Mouse (Mus musculus): ENCODE results near the gene Msrb3. TPM values are rescaled to one million over a fixed set of nuclear protein-coding genes. Genes with fewer than 3 reads are reported as not detected.

Msrb3 gene
- total RNA-seq, 2 experiments from 2014 or later: 0.09 TPM; not detected in 1

GRCm38 (mm10) chr10:120821491-120822358 lies 77.2 kb downstream of the Msrb3 start:
- no peak for ATAC-seq (replicated peaks; ENCODE audit: low FRiP score, poor library complexity, severe bottlenecking)

- no peak for ATAC-seq (replicated peaks; ENCODE audit: low FRiP score, poor library complexity, severe bottlenecking)
Measured at GRCm38 (mm10) chr10:120820781-120821300, 78.1 kb downstream of the Msrb3 start.

GRCm38 (mm10) chr10:120815290-120815689 lies 83.6 kb downstream of the Msrb3 start:
- ATAC-seq (replicated peaks; ENCODE audit: low FRiP score, poor library complexity, severe bottlenecking): no peak

- no peak for ATAC-seq (replicated peaks; ENCODE audit: low FRiP score, poor library complexity, severe bottlenecking)
Measured at GRCm38 (mm10) chr10:120811796-120812443, 87.0 kb downstream of the Msrb3 start.

GRCm38 (mm10) chr10:120810832-120811571 lies 87.9 kb downstream of the Msrb3 start:
- ATAC-seq (replicated peaks; ENCODE audit: low FRiP score, poor library complexity, severe bottlenecking): no peak

GRCm38 (mm10) chr10:120810053-120810696 lies 88.7 kb downstream of the Msrb3 start:
- no peak for ATAC-seq (replicated peaks; ENCODE audit: low FRiP score, poor library complexity, severe bottlenecking)

- no peak for ATAC-seq (replicated peaks; ENCODE audit: low FRiP score, poor library complexity, severe bottlenecking)
Measured at GRCm38 (mm10) chr10:120808167-120808566, 90.7 kb downstream of the Msrb3 start.

GRCm38 (mm10) chr10:120801127-120801526 lies 97.8 kb downstream of the Msrb3 start:
- no peak for ATAC-seq (replicated peaks; ENCODE audit: low FRiP score, poor library complexity, severe bottlenecking)

GRCm38 (mm10) chr10:120799479-120799878 lies 99.4 kb downstream of the Msrb3 start:
- ATAC-seq (replicated peaks; ENCODE audit: low FRiP score, poor library complexity, severe bottlenecking): no peak

- no peak for ATAC-seq (replicated peaks; ENCODE audit: low FRiP score, poor library complexity, severe bottlenecking)
Measured at GRCm38 (mm10) chr10:120796749-120797148, 102.2 kb downstream of the Msrb3 start.

GRCm38 (mm10) chr10:120794391-120794817 lies 104.5 kb downstream of the Msrb3 start:
- no peak for ATAC-seq (replicated peaks; ENCODE audit: low FRiP score, poor library complexity, severe bottlenecking)

- ATAC-seq (replicated peaks; ENCODE audit: low FRiP score, poor library complexity, severe bottlenecking): no peak
Measured at GRCm38 (mm10) chr10:120792191-120792765, 106.6 kb downstream of the Msrb3 start.

GRCm38 (mm10) chr10:120791438-120791837 lies 107.5 kb downstream of the Msrb3 start:
- no peak for ATAC-seq (replicated peaks; ENCODE audit: low FRiP score, poor library complexity, severe bottlenecking)

GRCm38 (mm10) chr10:120787202-120787601 lies 111.7 kb downstream of the Msrb3 start:
- ATAC-seq (replicated peaks; ENCODE audit: low FRiP score, poor library complexity, severe bottlenecking): no peak

- ATAC-seq (replicated peaks; ENCODE audit: low FRiP score, poor library complexity, severe bottlenecking): no peak
Measured at GRCm38 (mm10) chr10:120784516-120784915, 114.4 kb downstream of the Msrb3 start.

GRCm38 (mm10) chr10:120783393-120783792 lies 115.5 kb downstream of the Msrb3 start:
- no peak for ATAC-seq (replicated peaks; ENCODE audit: low FRiP score, poor library complexity, severe bottlenecking)

- no peak for ATAC-seq (replicated peaks; ENCODE audit: low FRiP score, poor library complexity, severe bottlenecking)
Measured at GRCm38 (mm10) chr10:120777499-120777898, 121.4 kb downstream of the Msrb3 start.

GRCm38 (mm10) chr10:120775361-120775760 lies 123.5 kb downstream of the Msrb3 start:
- no peak for ATAC-seq (replicated peaks; ENCODE audit: low FRiP score, poor library complexity, severe bottlenecking)

GRCm38 (mm10) chr10:120767418-120767817 lies 131.5 kb downstream of the Msrb3 start:
- ATAC-seq (replicated peaks; ENCODE audit: low FRiP score, poor library complexity, severe bottlenecking): no peak
